Mouse (Mus musculus): ENCODE results near the gene Ldlr. TPM values are rescaled to one million over a fixed set of nuclear protein-coding genes. Genes with fewer than 3 reads are reported as not detected.
A peak's percentile ranks its signal among the peaks of the same experiment; 100 is the strongest.

Gene Ldlr
- total and polyA plus RNA-seq, 2 experiments from 2014 or later, result 11.1 to 19.1 TPM

DNA sequence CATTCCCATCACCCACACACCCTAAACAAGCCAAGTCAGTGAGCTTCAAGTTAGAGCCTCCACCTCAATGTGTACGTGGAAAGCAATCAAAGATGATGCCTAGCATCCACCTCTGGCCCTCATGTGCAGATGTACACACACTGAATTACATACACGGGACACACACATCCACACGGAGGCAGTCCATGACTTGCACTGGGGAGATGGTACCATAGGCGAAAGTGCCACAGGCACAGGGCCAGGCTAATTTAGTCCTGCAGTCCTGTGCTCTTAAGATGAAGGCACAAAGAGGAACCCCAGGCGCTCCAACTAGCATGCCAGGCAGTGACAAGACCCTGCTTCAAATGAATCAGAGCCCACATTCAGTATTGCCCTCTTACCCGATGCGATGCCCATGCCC, 19.8 kb upstream of the Ldlr start:
- peaks cover 77% of the 10 kb centered on the region for H3K36me3 ChIP-seq (ENCODE audit: insufficient read depth)
- no peak for TF ChIP-seq CTCF (IDR thresholded peaks at IDR 0.05; ENCODE audit: low read depth)
- H3K27ac ChIP-seq (ENCODE audit: low read depth, low read length), result no peak overlapping the region
- no peaks in the 10 kb centered on the region for H3K4me1 ChIP-seq (ENCODE audit: insufficient read depth)
- DNase-seq (no peak), ATAC-seq (no peak)
- no peaks in the 10 kb centered on the region for H3K9me3 ChIP-seq (ENCODE audit: low read length)
- no peaks in the 10 kb centered on the region for H3K27me3 ChIP-seq (ENCODE audit: insufficient read depth, low read length)
- H3K9ac ChIP-seq, result no peak overlapping the region
- H3K4me2 ChIP-seq (ENCODE audit: low read depth), result no peak overlapping the region
- no peak overlapping the region for H3K4me3 ChIP-seq (ENCODE audit: low read depth, low read length)
- WGBS, result 92% methylated on average over 7 of the region's 7 CpGs

DNA sequence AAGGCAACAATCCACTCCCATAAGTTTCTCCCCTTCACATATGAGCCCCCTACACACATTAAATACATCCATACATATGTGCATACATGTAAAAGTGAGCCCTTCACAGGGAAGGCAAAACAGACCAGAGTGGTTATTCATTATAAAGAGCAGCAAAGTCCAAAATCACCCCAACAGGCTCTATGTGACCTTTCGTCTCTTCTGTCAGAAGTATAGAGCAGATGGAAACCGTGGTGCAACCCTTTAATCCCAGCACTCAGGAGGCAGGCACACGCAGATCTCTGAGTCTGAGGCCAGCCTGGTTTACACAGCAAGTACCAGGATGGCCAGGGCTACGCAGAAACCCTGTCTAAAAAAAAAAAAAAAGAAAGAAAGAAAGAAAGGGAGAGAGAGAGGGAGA, 17.2 kb upstream of the Ldlr start:
- Histone ChIP-seq H3K4me1 (ENCODE audit: insufficient read depth) (no peaks in the 10 kb centered on the region), H3K4me3 (ENCODE audit: low read depth, low read length) (no peak overlapping the region), H3K36me3 (ENCODE audit: insufficient read depth) (peaks cover 55% of the 10 kb centered on the region), H3K9ac (no peak overlapping the region), H3K27ac (ENCODE audit: low read depth, low read length) (no peak overlapping the region), H3K4me2 (ENCODE audit: low read depth) (no peak overlapping the region), H3K9me3 (ENCODE audit: low read length) (no peaks in the 10 kb centered on the region), H3K27me3 (ENCODE audit: insufficient read depth, low read length) (no peaks in the 10 kb centered on the region)
- no peak for DNase-seq
- 85% methylated on average over 4 of the region's 4 CpGs for WGBS
- no peak for ATAC-seq
- no peak for TF ChIP-seq CTCF (IDR thresholded peaks at IDR 0.05; ENCODE audit: low read depth)

DNA sequence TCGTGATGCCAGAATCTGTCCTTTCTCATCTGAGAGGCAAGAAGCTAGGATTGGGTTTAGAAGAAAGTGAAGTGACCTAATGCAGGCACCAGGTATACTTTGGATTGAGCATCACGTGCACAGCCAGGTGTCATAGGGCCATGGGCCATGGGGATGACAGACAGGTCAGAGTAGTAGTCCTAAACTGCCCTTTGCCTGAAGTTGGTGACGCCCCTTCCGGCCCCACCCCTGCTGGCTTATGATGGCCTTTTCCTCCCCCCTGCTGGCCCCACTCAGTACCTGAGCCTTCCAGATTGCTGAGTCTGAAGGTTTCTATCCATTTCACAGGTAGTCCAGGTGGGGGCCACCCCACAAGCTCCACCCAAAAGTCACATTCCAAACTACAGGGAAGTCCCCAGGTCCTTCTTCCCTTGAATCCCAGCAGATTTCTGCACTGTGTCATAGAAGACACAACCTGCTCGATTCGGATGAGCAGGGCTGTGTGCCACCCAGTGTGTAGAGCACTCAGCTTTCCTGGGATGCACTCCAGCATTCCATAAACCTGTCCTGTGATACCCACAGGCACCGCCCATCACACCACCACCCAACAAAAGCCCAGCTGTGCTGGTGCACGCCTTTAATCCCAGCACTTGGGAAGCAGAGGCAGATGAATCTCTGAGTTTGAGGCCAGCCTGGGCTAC, 16.6 kb upstream of the Ldlr start:
- Histone ChIP-seq H3K27me3 (ENCODE audit: insufficient read depth, low read length) (no peaks in the 10 kb centered on the region), H3K9me3 (ENCODE audit: low read length) (no peaks in the 10 kb centered on the region), H3K27ac (ENCODE audit: low read depth, low read length) (no peak overlapping the region), H3K9ac (no peak overlapping the region), H3K4me1 (ENCODE audit: insufficient read depth) (no peaks in the 10 kb centered on the region), H3K36me3 (ENCODE audit: insufficient read depth) (peaks cover 49% of the 10 kb centered on the region), H3K4me2 (ENCODE audit: low read depth) (no peak overlapping the region), H3K4me3 (ENCODE audit: low read depth, low read length) (no peak overlapping the region)
- TF ChIP-seq CTCF (IDR thresholded peaks at IDR 0.05; ENCODE audit: low read depth), result no peak
- DNase-seq (no peak), ATAC-seq (no peak)
- 86% methylated on average over 8 of the region's 8 CpGs for WGBS

GRCm38 (mm10) chr9:21709340-21709739, 13.9 kb upstream of the Ldlr start:
- Histone ChIP-seq H3K4me3 (ENCODE audit: low read depth, low read length) (no peak overlapping the region), H3K4me2 (ENCODE audit: low read depth) (no peak overlapping the region), H3K4me1 (ENCODE audit: insufficient read depth) (no peaks in the 10 kb centered on the region), H3K27me3 (ENCODE audit: insufficient read depth, low read length) (no peaks in the 10 kb centered on the region), H3K9me3 (ENCODE audit: low read length) (no peaks in the 10 kb centered on the region), H3K27ac (ENCODE audit: low read depth, low read length) (no peak overlapping the region), H3K36me3 (ENCODE audit: insufficient read depth) (peaks cover 23% of the 10 kb centered on the region), H3K9ac (no peak overlapping the region)
- ATAC-seq, result no peak
- TF ChIP-seq CTCF (IDR thresholded peaks at IDR 0.05; ENCODE audit: low read depth), result no peak
- no peak for DNase-seq
- WGBS, result 94% methylated on average over 3 of the region's 3 CpGs

DNA sequence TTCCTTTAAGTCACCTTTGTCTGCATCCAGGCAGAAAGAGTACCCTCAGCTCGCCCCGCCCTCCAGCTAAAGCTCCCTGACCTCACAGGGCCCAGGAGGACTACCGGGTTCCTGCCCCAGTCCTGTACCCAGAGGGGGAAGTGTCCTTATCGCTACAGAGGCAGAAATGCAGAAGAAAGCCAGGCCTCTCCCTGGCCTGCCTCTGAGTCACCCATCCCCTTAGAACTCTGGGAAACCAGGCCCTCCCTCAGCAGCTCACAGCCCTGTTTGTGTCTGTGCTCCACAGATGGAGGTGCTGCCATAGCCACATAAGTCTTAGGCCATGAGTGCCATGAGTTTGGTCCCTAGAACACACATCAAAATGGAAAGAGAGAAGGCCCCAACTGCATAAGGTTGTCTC, 8.0 kb upstream of the Ldlr start:
- no peak overlapping the region for H3K9ac ChIP-seq
- DNase-seq (no peak), ATAC-seq (peak; percentile 23; the same call in 1 of the 2 replicates)
- WGBS, result 73% methylated on average over 4 of the region's 4 CpGs
- H3K36me3 ChIP-seq (ENCODE audit: insufficient read depth), result no peaks in the 10 kb centered on the region
- H3K27ac ChIP-seq (ENCODE audit: low read depth, low read length), result no peak overlapping the region
- H3K4me1 ChIP-seq (ENCODE audit: insufficient read depth), result no peaks in the 10 kb centered on the region
- H3K4me3 ChIP-seq (ENCODE audit: low read depth, low read length), result no peak overlapping the region
- no peaks in the 10 kb centered on the region for H3K9me3 ChIP-seq (ENCODE audit: low read length)
- no peak for TF ChIP-seq CTCF (IDR thresholded peaks at IDR 0.05; ENCODE audit: low read depth)
- no peaks in the 10 kb centered on the region for H3K27me3 ChIP-seq (ENCODE audit: insufficient read depth, low read length)
- no peak overlapping the region for H3K4me2 ChIP-seq (ENCODE audit: low read depth)

DNA sequence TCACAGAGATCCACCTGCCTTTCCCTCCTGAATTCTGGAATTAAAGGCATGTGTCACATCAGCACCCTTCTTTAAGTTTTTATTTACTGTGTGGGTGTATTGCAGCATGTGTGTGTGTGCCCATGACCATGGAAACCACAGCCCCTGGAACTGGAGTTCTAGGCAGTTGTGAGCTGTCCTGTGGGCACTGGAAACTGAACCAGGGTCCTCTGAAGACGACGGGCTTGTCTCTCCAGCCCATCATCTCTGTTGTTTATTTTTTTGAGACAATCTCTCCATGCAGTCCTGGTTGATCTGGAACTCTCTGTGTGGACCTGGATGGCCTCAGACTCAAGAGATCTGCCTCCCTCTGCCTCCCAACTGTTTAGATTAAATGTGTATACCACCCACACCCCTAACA, 6.3 kb upstream of the Ldlr start:
- no peaks in the 10 kb centered on the region for H3K4me1 ChIP-seq (ENCODE audit: insufficient read depth)

GRCm38 (mm10) chr9:21721036-21721435, 2.2 kb upstream of the Ldlr start:
- Histone ChIP-seq H3K36me3 (ENCODE audit: insufficient read depth) (no peaks in the 10 kb centered on the region), H3K9ac (no peak overlapping the region), H3K4me1 (ENCODE audit: insufficient read depth) (peaks cover 10% of the 10 kb centered on the region), H3K4me3 (ENCODE audit: low read depth, low read length) (no peak overlapping the region), H3K27me3 (ENCODE audit: insufficient read depth, low read length) (no peaks in the 10 kb centered on the region), H3K9me3 (ENCODE audit: low read length) (no peaks in the 10 kb centered on the region), H3K27ac (ENCODE audit: low read depth, low read length) (no peak overlapping the region), H3K4me2 (ENCODE audit: low read depth) (no peak overlapping the region)
- 84% methylated on average over 2 of the region's 2 CpGs for WGBS
- no peak for TF ChIP-seq CTCF (IDR thresholded peaks at IDR 0.05; ENCODE audit: low read depth)
- DNase-seq (no peak), ATAC-seq (no peak)

More for the DNA sequence above, 6.3 kb upstream of the Ldlr start:
- H3K4me2 ChIP-seq (ENCODE audit: low read depth), result no peak overlapping the region
- ATAC-seq (no peak), DNase-seq (no peak)
- no peak overlapping the region for H3K9ac ChIP-seq
- H3K36me3 ChIP-seq (ENCODE audit: insufficient read depth), result no peaks in the 10 kb centered on the region
- no peak overlapping the region for H3K4me3 ChIP-seq (ENCODE audit: low read depth, low read length)
- no peak overlapping the region for H3K27ac ChIP-seq (ENCODE audit: low read depth, low read length)
- H3K9me3 ChIP-seq (ENCODE audit: low read length), result no peaks in the 10 kb centered on the region
- TF ChIP-seq CTCF (IDR thresholded peaks at IDR 0.05; ENCODE audit: low read depth), result no peak
- WGBS, result 93% methylated on average over 2 of the region's 2 CpGs
- no peaks in the 10 kb centered on the region for H3K27me3 ChIP-seq (ENCODE audit: insufficient read depth, low read length)
